Mouse (Mus musculus): ENCODE results near the gene Slf2. TPM values are rescaled to one million over a fixed set of nuclear protein-coding genes. Genes with fewer than 3 reads are reported as not detected.

Gene Slf2
- total RNA-seq, 2 experiments from 2014 or later: 22.4 to 28.4 TPM

- DNase-seq: no peak
Measured at GRCm38 (mm10) chr19:44908836-44909460, 22.0 kb upstream of the Slf2 start.

GRCm38 (mm10) chr19:44914481-44915249 is 16.3 kb upstream of the Slf2 start:
- no peak for DNase-seq

GRCm38 (mm10) chr19:44918171-44918570 is 12.8 kb upstream of the Slf2 start:
- no peak for DNase-seq

- no peak for DNase-seq
Measured at GRCm38 (mm10) chr19:44921466-44922139, 9.3 kb upstream of the Slf2 start.

GRCm38 (mm10) chr19:44922521-44922920 is 8.4 kb upstream of the Slf2 start:
- DNase-seq: no peak

- DNase-seq: no peak
Measured at GRCm38 (mm10) chr19:44924699-44925098, 6.3 kb upstream of the Slf2 start.

- no peak for DNase-seq
Measured at GRCm38 (mm10) chr19:44926781-44927180, 4.2 kb upstream of the Slf2 start.

- no peak for DNase-seq
Measured at GRCm38 (mm10) chr19:44927250-44927649, 3.7 kb upstream of the Slf2 start.

GRCm38 (mm10) chr19:44928185-44928584 is 2.8 kb upstream of the Slf2 start:
- no peak for DNase-seq

- DNase-seq: no peak
Measured at GRCm38 (mm10) chr19:44929251-44929650, 1.7 kb upstream of the Slf2 start.

- DNase-seq: no peak
Measured at GRCm38 (mm10) chr19:44929663-44930062, 1.3 kb upstream of the Slf2 start.

- DNase-seq: no peak
Measured at GRCm38 (mm10) chr19:44930122-44930521, 829 bp upstream of the Slf2 start.

- DNase-seq: peak; percentile 84
Measured at GRCm38 (mm10) chr19:44931454-44931759, 456 bp downstream of the Slf2 start.

- no peak for DNase-seq
Measured at GRCm38 (mm10) chr19:44932051-44932450, 1.1 kb downstream of the Slf2 start.

- no peak for DNase-seq
Measured at GRCm38 (mm10) chr19:44933136-44933535, 2.2 kb downstream of the Slf2 start.

GRCm38 (mm10) chr19:44959633-44960032 is 28.7 kb downstream of the Slf2 start:
- no peak for DNase-seq

- DNase-seq: no peak
Measured at GRCm38 (mm10) chr19:44965978-44966377, 35.0 kb downstream of the Slf2 start.

- DNase-seq: no peak
Measured at GRCm38 (mm10) chr19:44968329-44968728, 37.4 kb downstream of the Slf2 start.

GRCm38 (mm10) chr19:44976636-44977035 is 45.7 kb downstream of the Slf2 start:
- no peak for DNase-seq

- no peak for DNase-seq
Measured at GRCm38 (mm10) chr19:44977148-44977547, 46.2 kb downstream of the Slf2 start.

- no peak for DNase-seq
Measured at GRCm38 (mm10) chr19:44980787-44981186, 49.8 kb downstream of the Slf2 start.

- DNase-seq: no peak
Measured at GRCm38 (mm10) chr19:44982477-44983115, 51.6 kb downstream of the Slf2 start.

GRCm38 (mm10) chr19:44983366-44983765 is 52.4 kb downstream of the Slf2 start:
- DNase-seq: no peak

Data from gastrocnemius, postnatal 10 days (tissue).